Mouse (Mus musculus): Measurements from ENCODE around the gene Olfr916.

The Olfr916 gene

DNA sequence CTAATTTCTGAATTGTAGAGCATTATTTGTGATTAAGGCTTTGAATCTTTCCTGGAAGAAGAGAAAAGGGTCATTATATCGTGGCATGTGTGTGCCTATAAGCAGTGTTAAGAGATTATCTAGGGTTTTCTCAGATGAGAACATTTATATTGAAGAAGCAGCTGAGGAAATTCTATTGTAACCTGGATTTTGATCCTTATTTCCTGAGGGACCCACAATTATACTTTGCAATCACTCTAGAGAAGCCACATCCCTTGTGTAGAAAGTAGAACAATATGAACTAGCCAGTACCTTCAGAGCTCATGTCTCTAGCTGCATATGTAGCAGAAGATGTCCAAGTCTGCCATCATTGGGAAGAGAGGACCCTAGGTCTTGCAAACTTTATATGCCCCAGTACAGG, at the start of gene Olfr916:
Gene Olfr916, minus strand, starts transcription at position 101 of the 400 bp plus-strand sequence.
- DNase-seq = no peak

DNA sequence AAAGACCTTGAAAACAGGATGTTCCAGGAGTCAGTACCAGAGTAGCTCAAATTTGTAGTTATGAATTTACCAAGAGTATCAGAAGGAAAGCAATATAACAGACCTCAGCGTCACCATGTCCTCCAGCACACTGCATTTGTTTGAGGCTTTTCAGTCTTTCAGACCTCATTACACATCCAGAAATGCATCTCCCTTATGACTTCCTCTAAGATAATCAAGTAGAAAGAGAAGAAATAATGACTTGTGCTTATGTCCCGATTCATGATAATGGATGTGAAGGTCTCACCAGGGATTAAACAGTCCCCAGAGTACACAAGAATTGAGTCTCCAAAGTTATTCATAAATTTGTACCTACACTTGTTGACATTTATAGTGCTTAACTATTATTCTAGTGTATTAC, 14.8 kb upstream of the Olfr916 start, which contains the start of gene Olfr918:
Gene Olfr918, minus strand, starts transcription at position 101 of the 400 bp plus-strand sequence.
- no peak for DNase-seq

DNA sequence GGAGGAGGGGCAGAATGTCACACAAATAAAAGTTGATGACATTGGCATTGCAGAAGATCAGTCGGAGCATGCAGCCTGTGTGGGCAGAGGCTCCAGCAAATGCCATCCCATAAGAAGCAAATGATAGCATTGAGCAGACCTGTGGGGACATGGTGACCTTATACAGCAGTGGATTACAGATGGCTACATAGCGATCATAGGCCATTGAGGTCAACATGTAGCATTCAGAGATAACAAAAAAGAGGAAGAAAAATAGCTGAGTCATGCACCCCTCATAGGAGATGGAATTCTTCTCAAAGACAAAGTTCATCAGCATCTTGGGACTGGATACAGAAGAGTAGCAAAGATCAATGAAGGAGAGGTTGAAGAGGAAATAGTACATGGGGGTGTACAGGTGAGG, 13.2 kb upstream of the Olfr916 start:
- no peak for DNase-seq

DNA sequence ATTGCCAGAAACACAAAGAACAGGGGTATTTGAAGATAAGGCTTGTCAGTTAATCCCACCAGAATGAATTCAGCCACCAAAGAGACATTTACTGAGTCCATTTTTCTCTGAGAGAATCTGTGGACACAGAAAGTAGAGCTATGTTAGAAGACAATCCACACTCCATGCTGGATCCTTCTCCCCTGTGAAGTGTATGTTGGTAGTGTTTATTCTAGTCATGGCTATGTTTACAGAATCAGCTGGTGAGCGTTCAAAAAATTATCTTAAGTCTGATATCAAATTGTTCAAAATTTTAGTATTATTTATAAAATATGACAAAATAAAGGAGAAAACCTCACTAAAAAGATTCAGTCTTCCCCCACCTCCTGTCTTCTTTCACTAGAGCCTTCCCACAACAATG, 6.1 kb upstream of the Olfr916 start, which contains the start of gene Olfr917:
Gene Olfr917, minus strand, starts transcription at position 101 of the 400 bp plus-strand sequence.
- no peak for DNase-seq

DNA sequence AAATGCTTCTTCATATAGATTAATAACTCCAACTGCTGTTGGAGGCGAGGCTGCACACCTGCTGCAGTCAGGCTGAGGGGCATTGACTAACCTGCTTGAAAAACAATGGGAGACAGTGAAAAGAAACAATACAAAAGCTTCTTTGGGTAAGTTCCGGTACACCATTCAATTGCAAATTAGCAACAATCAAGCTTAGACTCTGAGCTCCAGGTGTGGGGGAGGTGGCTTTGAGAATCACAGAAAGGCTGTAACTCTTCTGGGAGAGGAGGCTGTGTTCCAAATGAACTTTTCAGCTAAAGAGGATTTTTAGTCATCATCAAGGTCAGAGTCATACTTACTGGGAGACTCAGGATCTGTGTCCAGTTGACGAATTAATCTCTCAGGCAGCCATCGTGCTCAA, 27.3 kb downstream of the Olfr916 start:
- no peak for DNase-seq
